Mouse (Mus musculus): ENCODE data around the gene Spryd3.

The Spryd3 gene

DNA sequence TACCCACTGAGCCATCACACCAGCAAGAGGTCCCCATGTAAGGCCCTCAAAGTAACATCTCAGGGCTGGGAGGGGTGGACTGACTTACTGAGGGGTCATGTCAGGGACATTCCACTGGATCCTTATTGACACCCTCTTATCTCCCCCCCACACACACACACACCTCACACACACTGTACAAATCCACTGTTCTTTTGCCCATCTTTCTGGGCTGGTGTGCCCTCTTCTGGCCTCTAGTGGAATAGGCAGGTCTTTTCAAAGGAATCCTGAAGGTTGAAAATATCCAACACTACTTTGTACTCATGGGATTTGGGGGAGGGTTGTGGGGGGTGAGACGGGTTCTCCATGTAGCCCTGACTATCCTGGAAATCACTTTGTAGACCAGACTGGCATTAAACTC, 10.8 kb upstream of the Spryd3 start:
- no peak for DNase-seq (ENCODE audit: low spot score)

DNA sequence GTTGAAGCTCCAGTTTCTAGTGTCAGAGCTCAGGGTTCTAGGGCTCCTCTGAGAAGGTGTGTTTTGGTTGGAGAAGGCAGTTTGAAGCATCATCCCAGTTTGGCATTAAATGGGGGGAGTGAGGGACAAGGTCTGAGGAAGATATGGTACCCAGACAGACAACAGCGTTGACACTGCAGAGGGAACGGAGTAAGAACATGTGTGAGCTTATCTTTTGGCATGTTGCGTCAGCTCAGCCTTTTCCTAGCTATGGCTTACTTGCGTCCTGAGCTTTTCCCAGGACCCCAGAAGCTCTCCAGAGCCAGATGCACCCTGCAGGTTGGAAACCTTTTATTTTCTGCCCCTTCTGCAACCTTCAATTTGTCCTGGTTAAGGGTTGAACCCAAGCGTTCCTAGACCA, 10.1 kb upstream of the Spryd3 start:
- no peak for DNase-seq (ENCODE audit: low spot score)

- no peak for DNase-seq (ENCODE audit: low spot score)
These were observed 9.3 kb upstream of the Spryd3 start for GRCm38 (mm10) chr15:102145330-102145729.

DNA sequence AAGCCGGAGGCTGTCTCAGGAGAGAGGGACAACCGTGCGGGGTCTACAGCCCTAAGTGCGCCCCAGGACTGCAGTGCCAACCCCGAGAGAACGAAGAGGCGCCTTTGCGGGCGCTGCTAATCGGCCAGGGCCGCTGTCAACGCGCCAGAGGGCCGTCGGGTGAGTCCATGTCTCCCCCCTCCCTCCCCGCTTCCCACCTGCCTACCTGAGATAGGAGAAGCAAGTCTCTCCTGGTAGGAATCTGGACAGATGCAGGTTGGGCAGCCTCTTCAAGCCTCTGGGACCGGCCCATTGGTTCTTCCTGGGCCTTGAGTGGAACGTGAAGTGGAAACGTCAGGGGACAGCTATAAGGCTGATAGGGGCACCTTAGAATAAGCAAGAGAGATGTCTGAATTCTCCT, 8.7 kb upstream of the Spryd3 start:
- no peak for DNase-seq (ENCODE audit: low spot score)

DNA sequence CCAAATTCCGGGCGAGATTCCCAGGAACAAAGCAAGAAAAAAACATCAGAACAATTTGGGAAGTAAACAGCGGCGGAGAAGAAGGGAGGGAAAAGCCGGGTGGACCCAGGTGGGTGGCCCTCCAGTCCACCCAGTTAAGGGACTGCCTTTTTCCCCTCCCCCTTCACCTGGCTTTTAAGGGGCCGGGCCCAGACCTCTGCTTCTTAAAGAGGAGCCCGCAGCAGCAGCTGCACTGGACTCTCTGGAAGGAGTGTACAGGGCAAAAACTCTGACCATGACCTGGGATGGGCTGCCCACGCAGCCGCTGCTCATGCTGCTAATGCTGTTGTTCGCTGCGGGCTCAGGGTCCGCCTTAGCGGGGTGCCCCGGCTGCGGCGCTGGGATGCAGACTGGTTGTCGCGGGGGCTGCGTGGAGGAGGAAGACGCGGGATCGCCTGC, 8.3 kb upstream of the Spryd3 start, which contains the start of gene Igfbp6:
Gene Igfbp6, plus strand, starts transcription at position 89 of the 438 bp plus-strand sequence.
- no peak for DNase-seq (ENCODE audit: low spot score)

DNA sequence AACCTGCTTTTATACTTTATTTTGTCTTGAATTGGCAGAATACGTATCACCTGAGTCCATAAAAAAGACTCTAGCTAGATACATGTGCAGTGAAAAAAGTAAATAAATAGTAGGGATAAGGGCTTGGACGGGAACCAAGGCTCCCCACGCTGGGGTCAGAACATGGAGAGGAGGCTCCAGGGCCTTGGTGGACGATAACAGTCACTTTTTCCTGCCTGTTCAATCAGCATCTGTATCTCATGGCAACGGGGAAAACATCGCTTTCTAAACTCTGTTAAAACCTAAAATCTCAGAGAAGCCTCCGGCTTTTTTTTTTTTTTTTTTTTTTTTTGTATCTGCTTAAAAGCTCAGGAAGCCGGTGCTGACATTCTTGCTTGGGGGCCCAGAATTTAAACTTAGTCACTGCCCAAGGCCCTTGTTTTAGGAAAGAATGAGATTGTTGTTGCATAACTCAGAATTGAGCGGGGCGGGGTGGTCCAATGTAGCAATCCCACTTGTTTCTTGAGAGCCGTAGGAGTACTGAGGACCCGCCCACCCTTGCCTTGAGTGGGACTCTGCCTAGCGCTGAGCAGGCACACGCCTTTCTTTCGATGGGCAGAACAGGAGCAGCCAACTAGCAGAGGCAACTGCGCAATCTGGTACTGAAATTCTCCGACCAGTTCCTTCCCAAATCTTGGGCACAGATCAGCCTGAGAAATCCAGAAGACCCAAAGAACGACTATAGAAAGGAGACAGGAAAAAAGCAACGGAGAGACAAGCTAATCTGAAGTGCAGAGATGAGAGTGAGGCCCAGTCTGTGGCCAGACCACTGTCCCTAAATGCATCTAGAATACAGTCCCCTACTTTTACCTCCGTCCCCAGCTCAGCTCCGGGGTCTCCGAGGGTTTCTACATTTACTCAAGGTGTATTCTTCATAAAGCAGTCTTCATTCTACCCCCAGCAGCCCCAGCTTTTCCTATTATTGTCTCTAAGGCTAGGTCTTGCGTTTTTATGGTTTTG, 7.2 kb upstream of the Spryd3 start:
- DNase-seq (ENCODE audit: low spot score), result no peak

GRCm38 (mm10) chr15:102141120-102141519, 5.1 kb upstream of the Spryd3 start:
- DNase-seq (ENCODE audit: low spot score), result no peak

GRCm38 (mm10) chr15:102135522-102136128, 409 bp downstream of the Spryd3 start:
- DNase-seq (ENCODE audit: low spot score), result no peak

DNA sequence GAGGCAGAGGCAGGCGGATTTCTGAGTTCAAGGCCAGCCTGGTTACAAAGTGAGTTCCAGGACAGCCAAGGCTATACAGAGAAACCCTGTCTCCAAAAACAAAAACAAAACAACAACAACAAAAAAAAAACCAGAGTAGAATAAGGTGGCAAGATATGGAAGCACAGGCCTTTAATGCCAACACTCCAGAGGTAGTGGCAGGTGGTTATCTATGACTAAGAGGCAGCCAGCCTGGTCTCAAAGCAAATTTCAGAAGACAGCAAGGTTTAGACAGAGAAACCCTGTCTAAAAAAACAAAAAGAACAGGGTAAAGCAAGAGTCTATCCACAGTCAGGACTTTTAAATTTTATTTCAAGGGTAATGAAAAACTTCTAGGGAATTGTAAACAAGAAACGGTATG, 1.3 kb downstream of the Spryd3 start:
- DNase-seq (ENCODE audit: low spot score), result no peak

DNA sequence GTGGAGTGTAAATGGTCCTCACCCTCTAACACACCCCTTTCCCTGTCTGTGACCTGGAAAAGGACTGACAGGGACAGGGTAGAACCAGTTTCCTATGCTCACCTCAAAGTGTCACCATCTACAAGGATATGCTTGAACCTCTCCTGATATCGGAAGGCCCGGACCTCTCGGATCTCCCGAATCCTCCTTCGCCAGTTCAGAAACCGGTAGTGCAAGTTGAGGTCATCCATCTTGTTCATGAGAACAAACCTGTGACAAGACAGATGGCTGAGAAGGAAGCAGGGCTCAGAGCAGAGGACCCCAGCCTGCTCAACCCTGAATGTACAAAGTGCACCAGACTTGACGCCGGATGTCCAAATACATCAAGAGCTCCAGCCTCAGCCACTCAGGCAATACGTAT, 2.7 kb downstream of the Spryd3 start:
- DNase-seq (ENCODE audit: low spot score), result no peak

DNA sequence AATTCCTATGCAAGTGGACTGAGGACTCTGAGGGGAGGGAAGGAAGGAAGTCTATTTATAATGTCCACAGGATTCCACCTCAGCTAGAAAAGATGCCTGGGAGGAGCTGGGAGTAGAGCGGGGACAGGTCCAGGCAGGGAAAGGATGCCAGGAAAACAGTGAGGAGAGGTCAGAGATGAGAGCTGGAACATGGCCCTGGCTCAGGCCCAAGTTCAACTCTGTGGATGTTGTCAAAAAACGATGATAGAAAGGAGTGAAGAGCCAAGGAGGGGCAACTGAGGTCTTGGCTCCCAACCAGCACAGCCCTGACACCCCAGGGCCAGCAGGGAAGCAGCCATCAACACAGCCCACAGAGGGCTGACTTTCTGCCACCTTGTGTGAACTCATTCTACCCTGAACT, 9.7 kb downstream of the Spryd3 start:
- no peak for DNase-seq (ENCODE audit: low spot score)

GRCm38 (mm10) chr15:102120530-102120929, 15.5 kb downstream of the Spryd3 start:
- DNase-seq (ENCODE audit: low spot score), result no peak

GRCm38 (mm10) chr15:102119831-102120170, 16.2 kb downstream of the Spryd3 start:
- DNase-seq (ENCODE audit: low spot score), result no peak

DNA sequence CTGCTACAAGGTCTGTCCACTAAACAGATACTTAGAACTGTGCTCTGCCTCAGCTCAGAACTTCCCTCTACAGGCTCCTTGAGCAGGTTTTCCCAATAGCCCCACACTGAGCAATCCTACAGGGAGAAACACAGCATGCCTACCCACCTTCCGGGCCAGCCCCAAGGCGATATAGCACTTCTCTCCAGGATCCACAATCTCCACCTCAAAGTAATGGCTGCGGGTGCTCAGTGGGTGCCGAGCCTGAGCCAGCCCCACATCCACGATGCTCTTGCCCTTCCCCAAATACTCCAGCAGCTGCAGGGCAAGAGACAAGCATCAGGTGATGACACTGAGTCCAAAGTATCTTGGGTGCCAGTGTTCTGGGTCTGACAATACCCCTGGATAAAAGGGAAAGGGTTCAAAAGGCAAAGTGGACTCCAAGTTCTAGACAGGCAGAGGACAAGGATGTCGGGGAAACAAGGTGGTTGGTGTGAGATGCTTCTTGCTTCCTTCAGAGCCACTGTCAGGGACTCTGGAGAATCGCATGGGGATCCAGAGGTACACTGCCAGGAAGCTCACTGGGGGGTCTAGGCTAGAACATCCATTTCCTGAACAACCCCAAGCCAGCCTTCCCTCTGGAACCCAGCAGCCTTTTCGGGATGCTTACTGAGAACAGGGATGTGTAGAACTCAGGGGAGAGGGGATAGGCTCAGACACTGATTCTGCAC, 16.8 kb downstream of the Spryd3 start:
- no peak for DNase-seq (ENCODE audit: low spot score)

GRCm38 (mm10) chr15:102118591-102118990, 17.4 kb downstream of the Spryd3 start:
- no peak for DNase-seq (ENCODE audit: low spot score)

- DNase-seq (ENCODE audit: low spot score), result no peak
These were observed 18.3 kb downstream of the Spryd3 start for GRCm38 (mm10) chr15:102117461-102118443.

GRCm38 (mm10) chr15:102116753-102117415, 19.1 kb downstream of the Spryd3 start:
- DNase-seq (ENCODE audit: low spot score), result no peak

- DNase-seq (ENCODE audit: low spot score), result no peak
These were observed 20.3 kb downstream of the Spryd3 start for GRCm38 (mm10) chr15:102115731-102116231.

DNA sequence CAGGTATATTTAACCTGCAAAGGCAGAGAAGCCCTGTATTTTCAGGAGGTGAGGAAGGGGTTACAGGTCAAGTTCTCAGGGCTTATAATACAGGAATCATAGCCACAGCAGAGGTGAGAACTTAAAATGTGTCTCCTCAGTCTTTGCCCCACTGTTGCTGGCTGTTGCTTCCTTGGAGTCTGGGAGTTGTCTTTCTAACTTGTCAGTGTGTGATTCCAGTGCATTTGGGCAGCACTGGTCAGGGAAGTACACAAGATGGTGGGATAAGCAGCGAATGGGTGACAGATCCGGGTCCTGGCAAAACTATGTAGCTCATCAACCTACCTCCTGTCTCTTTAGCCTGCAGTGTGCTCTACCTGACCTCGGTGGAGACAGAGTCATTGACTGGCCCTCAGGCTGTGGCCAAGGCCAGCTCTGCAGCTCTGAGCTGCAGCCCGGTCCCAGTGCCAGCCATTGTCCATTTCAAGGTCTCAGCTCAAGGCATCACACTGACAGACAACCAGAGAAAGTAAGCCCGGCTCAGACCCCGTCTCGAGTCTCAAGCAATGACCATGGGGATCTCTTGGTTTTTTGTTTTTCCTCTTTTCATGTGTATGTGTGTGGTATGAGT, 21.3 kb downstream of the Spryd3 start:
- DNase-seq (ENCODE audit: low spot score), result no peak

GRCm38 (mm10) chr15:102113674-102114073, 22.4 kb downstream of the Spryd3 start:
- no peak for DNase-seq (ENCODE audit: low spot score)
